Mouse (Mus musculus): ENCODE results near the gene Mylk.

Gene Mylk

DNA sequence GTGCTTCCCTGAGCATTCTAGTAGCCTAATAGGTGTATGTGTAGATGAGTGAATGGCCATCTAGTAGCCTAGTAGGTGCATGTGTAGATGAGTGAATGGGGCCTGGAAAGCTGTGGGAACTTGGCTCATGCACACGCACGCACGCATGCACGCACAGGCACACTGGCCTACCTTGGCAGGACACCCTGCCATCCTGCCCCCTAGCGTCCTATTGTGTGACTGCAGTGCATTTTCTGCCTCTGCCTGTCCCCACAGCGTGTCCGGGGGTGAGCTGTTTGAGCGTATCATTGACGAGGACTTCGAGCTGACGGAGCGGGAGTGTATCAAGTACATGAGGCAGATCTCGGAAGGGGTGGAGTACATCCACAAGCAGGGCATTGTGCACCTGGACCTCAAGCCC lies 231.6 kb downstream of the Mylk start:
- in situ Hi-C loops (cut with MseI, MboI): no loop called here

- in situ Hi-C loops (cut with MseI, MboI): no loop called here
These were observed 233.0 kb downstream of the Mylk start for GRCm38 (mm10) chr16:34978018-34978417.

GRCm38 (mm10) chr16:34981009-34981408 lies 236.0 kb downstream of the Mylk start:
- in situ Hi-C loops (cut with MseI, MboI): no loop called here

GRCm38 (mm10) chr16:34984203-34985030 lies 239.4 kb downstream of the Mylk start:
- in situ Hi-C loops (cut with MseI, MboI): no loop called here

- in situ Hi-C loops (cut with MseI, MboI): no loop called here
These were observed 240.0 kb downstream of the Mylk start for GRCm38 (mm10) chr16:34985031-34985346.

- in situ Hi-C loops (cut with MseI, MboI): no loop called here
These were observed 241.3 kb downstream of the Mylk start for GRCm38 (mm10) chr16:34986211-34986825.

- in situ Hi-C loops (cut with MseI, MboI): no loop called here
These were observed 246.4 kb downstream of the Mylk start for GRCm38 (mm10) chr16:34991365-34991764.

DNA sequence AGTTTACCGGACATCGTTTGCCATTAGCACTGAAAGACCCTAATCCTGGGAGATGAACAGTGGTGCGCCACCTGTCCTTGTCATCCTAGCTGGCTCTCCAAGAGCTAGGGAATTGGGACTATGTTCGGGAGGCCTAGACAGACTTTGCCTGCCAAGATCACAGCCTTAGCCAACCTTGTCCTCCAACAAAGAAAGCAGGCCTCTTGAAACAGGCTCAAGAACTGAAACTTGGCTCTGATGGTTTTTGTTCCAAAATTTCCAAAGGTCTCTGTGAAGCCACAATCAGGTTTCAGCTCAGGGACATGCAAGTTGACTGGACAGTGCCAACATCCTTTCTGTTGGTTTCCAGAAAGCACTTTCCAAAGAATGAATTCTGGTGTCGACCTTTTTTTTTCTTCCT lies 247.8 kb downstream of the Mylk start:
- in situ Hi-C loops (cut with MseI, MboI): no loop called here

DNA sequence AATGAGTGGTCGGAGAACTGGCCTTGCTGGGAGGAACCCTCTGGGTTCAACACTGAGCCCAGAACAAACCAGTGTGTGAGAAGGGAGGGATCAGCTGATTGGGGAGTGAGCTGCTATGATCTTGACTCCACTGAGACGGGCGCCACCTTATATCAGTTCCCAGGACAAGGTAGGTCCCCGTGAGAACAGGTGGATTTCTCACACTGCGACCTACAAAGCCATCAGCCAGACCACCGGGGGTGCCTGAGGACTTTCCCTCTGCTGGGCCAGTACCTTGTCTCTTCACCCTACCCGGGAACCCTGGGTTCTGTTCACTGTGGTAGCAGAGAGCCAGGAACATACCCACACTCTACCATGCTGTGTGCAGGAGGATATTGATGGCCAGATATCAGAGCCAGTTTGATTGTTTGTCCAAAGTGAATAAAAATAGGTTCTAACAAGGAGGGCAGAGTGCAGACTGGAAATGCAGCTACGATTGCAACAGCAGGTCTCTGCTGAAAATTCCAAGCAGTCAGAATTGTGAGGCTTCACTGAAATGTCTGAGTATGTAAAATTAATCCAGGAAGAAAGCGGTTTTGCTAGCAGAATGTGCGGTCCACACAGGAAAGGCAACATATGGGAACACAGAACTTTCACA lies 248.8 kb downstream of the Mylk start:
- in situ Hi-C loops (cut with MseI, MboI): no loop called here

DNA sequence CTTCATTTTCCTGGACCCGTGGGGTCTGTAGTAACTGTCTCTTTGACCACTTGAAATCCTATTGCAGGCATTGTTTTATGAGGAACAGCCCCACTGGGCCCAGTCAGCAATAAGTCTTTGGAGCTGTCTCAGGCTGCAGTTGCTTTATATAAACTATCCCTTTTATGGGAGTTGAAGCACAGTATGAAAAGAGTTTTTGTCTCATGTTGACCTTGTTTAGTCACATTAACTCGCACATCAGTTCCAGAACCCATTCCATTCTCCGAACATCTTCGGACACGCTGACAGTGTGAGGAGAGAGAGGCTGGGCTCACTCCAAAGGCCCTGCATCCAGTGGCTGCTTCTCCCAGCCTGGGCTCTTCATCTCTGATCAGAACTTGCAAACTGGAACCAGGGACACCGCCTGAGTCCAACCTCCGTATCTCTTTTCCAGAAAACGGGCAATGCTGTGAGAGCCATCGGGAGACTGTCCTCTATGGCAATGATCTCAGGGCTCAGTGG lies 249.7 kb downstream of the Mylk start:
- in situ Hi-C loops (cut with MseI, MboI): no loop called here

- in situ Hi-C loops (cut with MseI, MboI): no loop called here
These were observed 251.1 kb downstream of the Mylk start for GRCm38 (mm10) chr16:34996133-34996532.

DNA sequence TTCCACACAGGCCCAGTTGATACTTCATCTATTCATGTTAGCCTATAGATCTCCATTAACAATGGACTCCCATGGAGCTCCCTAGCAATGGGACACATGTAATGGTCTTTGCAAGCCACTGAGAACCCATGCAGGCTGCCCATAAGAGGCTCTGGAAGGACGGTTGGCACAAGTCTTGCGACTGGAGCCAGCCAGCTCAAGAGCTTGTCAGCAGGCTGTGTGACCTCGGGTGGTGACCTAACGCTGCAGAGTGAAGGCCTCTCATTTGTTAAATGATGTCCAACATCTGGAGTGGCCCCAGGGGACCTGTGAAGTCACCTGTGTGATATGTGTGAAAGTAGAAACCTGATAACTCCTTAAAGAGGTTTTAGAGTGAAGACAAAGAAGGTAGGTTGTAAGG lies 252.0 kb downstream of the Mylk start:
- in situ Hi-C loops (cut with MseI, MboI): no loop called here

GRCm38 (mm10) chr16:34997576-34997975 lies 252.6 kb downstream of the Mylk start:
- in situ Hi-C loops (cut with MseI, MboI): no loop called here

- in situ Hi-C loops (cut with MseI, MboI): no loop called here
These were observed 254.0 kb downstream of the Mylk start for GRCm38 (mm10) chr16:34999016-34999415.

GRCm38 (mm10) chr16:34999986-35000385 lies 255.0 kb downstream of the Mylk start:
- in situ Hi-C loops (cut with MseI, MboI): no loop called here

DNA sequence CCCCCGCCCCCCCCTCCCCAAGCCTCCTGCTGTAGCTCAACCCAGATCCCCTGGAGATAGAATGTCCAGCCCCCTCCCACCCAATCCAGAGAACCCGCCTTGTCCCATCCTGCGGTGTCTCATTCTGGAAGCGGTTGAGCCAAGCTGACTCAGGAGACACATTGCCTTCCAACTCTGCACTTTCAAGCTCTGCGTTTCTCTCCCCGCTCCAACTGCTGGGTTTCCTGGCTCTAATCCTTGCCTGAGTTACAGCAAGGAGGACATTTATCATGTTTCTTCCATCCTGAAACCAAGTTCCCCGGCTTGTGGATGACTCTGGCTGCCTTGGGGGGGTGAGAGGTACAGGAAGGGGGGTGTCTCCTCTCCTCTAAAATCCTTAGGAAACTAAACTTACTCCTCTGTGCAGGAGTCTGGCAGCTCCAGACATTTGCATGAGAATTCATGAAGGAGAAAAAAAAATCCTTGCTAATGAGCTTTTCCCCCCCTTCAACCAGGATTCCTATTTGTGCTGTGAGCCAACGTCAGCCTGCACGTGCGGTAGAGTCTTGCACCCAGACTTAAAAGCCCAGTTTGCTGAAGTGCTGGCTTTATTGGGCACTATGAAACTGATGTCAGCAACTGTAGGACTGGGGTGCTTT lies 256.0 kb downstream of the Mylk start:
- in situ Hi-C loops (cut with MseI, MboI): no loop called here

- in situ Hi-C loops (cut with MseI, MboI): no loop called here
These were observed 259.3 kb downstream of the Mylk start for GRCm38 (mm10) chr16:35004356-35004755.

GRCm38 (mm10) chr16:35004756-35005155 lies 259.7 kb downstream of the Mylk start:
- in situ Hi-C loops (cut with MseI, MboI): no loop called here

GRCm38 (mm10) chr16:35006251-35006650 lies 261.2 kb downstream of the Mylk start:
- in situ Hi-C loops (cut with MseI, MboI): no loop called here

GRCm38 (mm10) chr16:35007361-35007760 lies 262.4 kb downstream of the Mylk start:
- in situ Hi-C loops (cut with MseI, MboI): no loop called here

DNA sequence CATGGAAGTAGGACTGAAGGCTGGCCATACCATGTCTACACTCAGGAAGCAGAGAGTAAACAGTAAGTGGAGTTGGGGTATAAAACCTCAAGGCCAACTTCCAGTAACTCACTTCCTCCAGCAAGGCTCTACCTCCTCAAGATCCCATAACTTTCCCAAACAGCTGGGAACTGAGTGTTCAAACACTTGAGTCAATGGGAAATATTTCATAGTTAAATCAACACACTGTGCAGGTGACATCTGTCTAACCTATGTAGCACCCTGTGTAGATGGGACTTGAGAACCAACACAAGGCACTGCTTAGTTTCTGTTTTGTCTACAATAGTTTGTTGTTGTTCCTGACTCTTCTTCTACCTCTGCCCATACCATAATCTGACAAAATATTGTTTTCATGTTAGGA lies 263.4 kb downstream of the Mylk start:
- in situ Hi-C loops (cut with MseI, MboI): no loop called here

- in situ Hi-C loops (cut with MseI, MboI): no loop called here
These were observed 268.5 kb downstream of the Mylk start for GRCm38 (mm10) chr16:35013501-35013900.

Measured in mouse trophoblast stem cell (cell line).